Mouse (Mus musculus): ENCODE measurements around the gene Pmvk. TPM values are rescaled to one million over a fixed set of nuclear protein-coding genes. Genes with fewer than 3 reads are reported as not detected.

Gene Pmvk
- 127 and 130 TPM in 2 replicates for polyA plus RNA-seq (2015; fragmentation: Nextera tagmentation; extraction: Ambion mirVana)

DNA sequence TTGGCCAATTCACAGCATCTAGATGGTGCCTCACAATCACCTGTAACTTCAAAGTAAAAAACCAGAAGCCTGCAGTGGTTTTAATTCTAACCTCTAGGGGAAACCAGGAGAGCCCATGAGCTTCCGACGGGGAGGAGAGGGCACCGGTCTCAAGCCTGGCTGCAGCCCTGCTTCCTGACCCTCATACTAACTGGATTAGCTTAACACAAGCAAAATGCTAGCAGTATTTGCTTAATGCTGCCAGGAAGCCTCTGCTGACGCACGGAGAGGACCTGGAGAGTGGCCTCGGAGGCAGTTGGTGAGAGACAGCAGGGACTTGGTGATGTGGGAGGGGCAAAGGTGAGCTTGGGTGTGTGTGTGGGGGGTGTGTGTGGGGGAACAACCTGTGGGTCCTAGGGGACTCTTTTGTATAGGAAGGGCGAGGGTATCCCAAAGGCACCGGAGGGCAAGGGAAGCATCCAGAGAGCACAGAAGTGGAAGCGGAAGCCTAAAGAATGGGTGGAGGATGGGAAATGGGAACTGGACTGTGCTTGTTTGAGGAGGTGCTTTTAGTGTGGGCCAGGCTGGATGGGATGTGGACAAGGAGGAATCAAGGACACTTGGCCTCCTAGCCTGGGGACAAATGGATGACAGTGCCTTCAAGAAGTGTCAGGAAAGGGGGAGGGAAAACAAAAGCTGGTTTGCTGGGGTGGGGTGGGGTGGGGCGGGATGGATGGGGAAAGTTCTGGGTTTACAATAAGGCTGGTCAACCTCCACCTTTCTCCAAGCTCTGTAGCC lies at the start of gene Pmvk:
Gene Pmvk, plus strand, starts transcription at position 141 of the 777 bp plus-strand sequence.
- Histone ChIP-seq H3K27me3 (no peaks in the 10 kb centered on the region), H3K4me1 (replicated peaks) (peaks cover 13% of the 10 kb centered on the region), H3K4me2 (no peak within 1 kb of the TSS), H3K27ac (replicated peaks) (no peak within 1 kb of the TSS), H3K4me3 (no peak within 1 kb of the TSS), H3K36me3 (no peaks in the 10 kb centered on the region), H3K9ac (no peak within 1 kb of the TSS), H3K9me3 (no peaks in the 10 kb centered on the region)
- ATAC-seq (ENCODE audit: low FRiP score, low read depth), result no peak
- WGBS, result 70% methylated on average over 9 of the region's 10 CpGs

DNA sequence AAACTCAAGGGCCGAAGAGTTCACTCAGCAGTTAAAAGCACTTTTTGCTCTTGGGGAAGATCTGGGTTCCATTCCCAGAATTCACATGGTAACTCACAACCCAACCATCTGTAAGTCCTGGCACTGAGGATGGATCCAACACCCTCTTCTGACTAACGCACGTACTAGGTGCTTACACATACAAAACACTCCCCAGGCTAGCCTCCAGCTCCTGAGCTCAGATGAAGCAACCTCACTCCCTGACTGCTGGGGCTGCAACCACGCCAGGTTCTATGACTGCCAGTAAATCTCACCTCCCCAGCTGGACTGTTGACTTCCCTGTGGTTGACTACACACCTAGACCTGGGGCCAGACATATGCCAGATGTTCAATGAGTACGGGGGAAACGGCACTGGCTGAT lies 47.5 kb upstream of the Pmvk start:
- Histone ChIP-seq H3K4me3 (no peak overlapping the region), H3K27ac (replicated peaks) (no peak overlapping the region), H3K9ac (no peak overlapping the region), H3K36me3 (peaks cover 21% of the 10 kb centered on the region), H3K4me2 (no peak overlapping the region), H3K27me3 (no peaks in the 10 kb centered on the region), H3K4me1 (replicated peaks) (peaks cover 14% of the 10 kb centered on the region), H3K9me3 (no peaks in the 10 kb centered on the region)
- WGBS, result 92% methylated on average over 6 of the region's 6 CpGs
- ATAC-seq (ENCODE audit: low FRiP score, low read depth), result no peak

DNA sequence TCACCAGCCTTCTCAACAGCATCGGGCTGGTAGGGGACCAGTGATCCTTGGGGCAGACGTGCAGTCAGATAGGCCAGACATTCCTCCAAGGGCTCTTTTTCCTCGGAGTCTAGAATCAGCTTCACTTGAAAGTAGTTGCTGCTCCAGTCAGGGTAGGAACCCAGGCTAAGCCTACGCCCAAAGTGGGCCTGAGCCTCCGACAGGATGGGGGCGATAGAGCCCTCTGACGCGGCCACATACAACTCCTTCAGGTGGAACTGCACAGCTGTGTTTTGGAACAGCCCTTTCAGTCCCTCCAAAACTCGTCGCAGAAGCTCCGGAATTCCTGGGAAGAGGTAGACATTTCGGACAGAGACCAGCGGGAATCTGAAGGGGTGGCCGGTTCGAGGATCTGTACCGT lies 45.9 kb upstream of the Pmvk start:
- peaks cover 9% of the 10 kb centered on the region for H3K36me3 ChIP-seq
- H3K4me2 ChIP-seq, result no peak overlapping the region
- no peak overlapping the region for H3K27ac ChIP-seq (replicated peaks)
- no peaks in the 10 kb centered on the region for H3K27me3 ChIP-seq
- no peak for ATAC-seq (ENCODE audit: low FRiP score, low read depth)
- WGBS, result 69% methylated on average over 16 of the region's 16 CpGs
- H3K4me3 ChIP-seq, result no peak overlapping the region
- no peak overlapping the region for H3K9ac ChIP-seq
- no peaks in the 10 kb centered on the region for H3K9me3 ChIP-seq
- peaks cover 21% of the 10 kb centered on the region for H3K4me1 ChIP-seq (replicated peaks)

DNA sequence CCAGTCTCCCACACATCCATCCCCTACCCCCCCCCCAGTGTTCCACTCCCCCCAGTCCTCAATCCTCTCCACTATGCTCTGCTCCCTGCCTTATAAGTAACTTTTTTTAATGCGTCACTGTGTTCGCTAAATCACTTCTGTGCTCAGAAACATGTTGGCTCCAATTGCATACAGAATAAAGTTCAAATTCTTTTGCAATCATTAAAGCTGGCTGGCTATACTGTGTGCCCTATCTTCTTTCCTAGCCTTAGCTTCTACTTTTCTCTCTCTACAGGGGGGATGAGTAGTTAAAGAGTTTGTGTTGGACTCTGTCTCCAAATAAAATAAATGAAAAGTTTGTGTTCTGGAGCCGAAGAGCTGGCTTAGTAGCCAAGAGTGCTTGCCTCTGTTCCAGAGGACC lies 44.6 kb upstream of the Pmvk start:
- H3K27me3 ChIP-seq, result no peaks in the 10 kb centered on the region
- no peak overlapping the region for H3K27ac ChIP-seq (replicated peaks)
- no peaks in the 10 kb centered on the region for H3K9me3 ChIP-seq
- no peak overlapping the region for H3K4me2 ChIP-seq
- 93% methylated on average over 3 of the region's 3 CpGs for WGBS
- no peak overlapping the region for H3K4me3 ChIP-seq
- H3K9ac ChIP-seq, result no peak overlapping the region
- ATAC-seq (ENCODE audit: low FRiP score, low read depth), result no peak
- peaks cover 5% of the 10 kb centered on the region for H3K36me3 ChIP-seq
- peaks cover 21% of the 10 kb centered on the region for H3K4me1 ChIP-seq (replicated peaks)

DNA sequence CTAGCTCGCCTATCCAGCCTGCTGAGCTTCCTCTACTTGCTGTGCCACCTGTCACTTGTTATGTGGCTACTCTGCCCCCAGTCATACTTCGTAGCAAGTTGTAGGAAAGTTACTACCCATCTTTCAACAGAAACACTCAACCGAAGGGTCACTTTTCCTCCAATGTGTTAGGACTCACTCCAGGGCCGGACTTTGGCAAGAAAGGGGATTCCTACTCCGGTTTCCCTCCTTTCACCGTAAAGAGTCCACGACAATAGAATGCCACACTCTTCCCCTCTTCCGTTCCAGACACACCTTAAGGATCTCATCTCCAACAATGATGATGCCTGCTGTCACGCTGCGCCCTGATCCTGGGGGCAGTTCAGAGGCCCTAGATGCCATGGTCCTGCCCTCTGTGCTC lies 43.5 kb upstream of the Pmvk start:
- Histone ChIP-seq H3K27me3 (no peaks in the 10 kb centered on the region), H3K27ac (replicated peaks) (peak overlapping the region; percentile 76), H3K4me1 (replicated peaks) (peaks cover 21% of the 10 kb centered on the region), H3K4me2 (peak overlapping the region; percentile 81), H3K9ac (peak overlapping the region; percentile 50), H3K9me3 (no peaks in the 10 kb centered on the region), H3K4me3 (peak overlapping the region; percentile 45), H3K36me3 (peaks cover 11% of the 10 kb centered on the region)
- no peak for ATAC-seq (ENCODE audit: low FRiP score, low read depth)
- 82% methylated on average over 10 of the region's 10 CpGs for WGBS

DNA sequence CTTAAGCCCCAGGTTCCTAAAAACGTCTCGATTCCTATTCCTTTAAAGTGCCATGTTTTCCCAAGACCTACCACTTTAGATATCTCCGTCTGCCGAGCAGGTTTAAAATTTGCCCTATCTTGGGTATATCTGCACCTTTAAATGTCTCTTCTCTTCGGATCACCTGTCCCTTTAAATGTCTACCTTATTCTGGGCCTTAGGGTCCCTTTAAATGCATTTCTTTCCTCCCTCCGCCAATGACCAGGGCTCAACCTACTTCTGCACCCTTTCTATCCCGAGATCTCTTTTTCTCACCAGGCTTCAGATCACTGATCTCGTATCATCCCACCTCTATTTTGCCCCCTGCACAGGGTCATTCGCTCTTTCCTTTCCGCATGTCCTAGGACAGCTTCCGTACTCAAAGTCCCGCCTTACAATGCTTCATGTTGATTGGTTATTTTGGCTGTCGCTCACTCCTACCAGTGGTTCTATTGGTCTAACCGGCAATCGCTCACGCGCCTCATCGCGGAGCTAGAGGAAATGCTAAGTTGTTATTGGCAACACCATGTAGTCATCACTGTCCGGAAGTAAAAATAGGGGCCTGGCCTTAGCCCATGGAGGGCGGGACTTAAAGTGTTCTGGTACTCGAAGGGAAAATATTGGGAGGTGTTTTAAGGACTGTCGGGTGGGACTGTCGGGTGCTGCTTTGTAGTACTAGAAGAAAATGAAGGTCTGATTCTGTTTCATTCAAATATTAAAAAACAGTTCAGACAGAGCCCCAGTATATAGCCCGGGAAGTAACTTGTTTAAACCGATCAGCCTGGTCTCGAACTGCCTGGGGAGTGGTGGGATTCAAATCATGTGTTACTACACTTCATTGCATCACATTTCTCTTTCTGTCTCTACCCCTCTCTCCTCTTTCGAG lies 42.6 kb upstream of the Pmvk start, which contains the start of gene Flad1:
Gene Flad1, minus strand, starts transcription at position 381 of the 904 bp plus-strand sequence.
- peaks cover 11% of the 10 kb centered on the region for H3K36me3 ChIP-seq
- peak within 1 kb of the TSS; percentile 76 for H3K27ac ChIP-seq (replicated peaks)
- 6% methylated on average over 28 of the region's 28 CpGs for WGBS
- H3K4me3 ChIP-seq, result peak within 1 kb of the TSS; percentile 45
- ATAC-seq (ENCODE audit: low FRiP score, low read depth), result peak; percentile 99
- H3K4me2 ChIP-seq, result peak within 1 kb of the TSS; percentile 81
- H3K4me1 ChIP-seq (replicated peaks), result peaks cover 25% of the 10 kb centered on the region
- H3K27me3 ChIP-seq, result no peaks in the 10 kb centered on the region
- H3K9me3 ChIP-seq, result no peaks in the 10 kb centered on the region
- H3K9ac ChIP-seq, result peak within 1 kb of the TSS; percentile 50

DNA sequence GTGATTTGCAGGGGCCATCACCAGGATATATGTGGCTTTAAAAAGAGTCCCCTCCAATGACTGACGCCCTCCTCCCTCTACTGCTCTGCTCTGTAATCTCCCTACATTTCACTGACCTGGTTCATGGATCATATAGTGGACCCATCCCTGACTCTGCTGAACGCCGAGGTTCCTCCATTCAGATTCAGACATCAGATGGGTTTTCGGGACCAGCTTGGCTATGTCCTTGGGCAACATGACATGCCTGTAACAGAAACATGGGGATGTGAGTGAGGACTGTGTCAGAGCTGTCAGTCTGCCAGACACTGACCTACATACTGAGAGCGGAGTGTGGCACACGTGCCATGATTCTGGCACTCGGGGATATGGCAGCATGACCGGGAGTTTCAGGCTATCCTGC lies 38.2 kb upstream of the Pmvk start:
- Histone ChIP-seq H3K36me3 (peaks cover 11% of the 10 kb centered on the region), H3K4me1 (replicated peaks) (peaks cover 36% of the 10 kb centered on the region), H3K4me3 (no peak overlapping the region), H3K27me3 (no peaks in the 10 kb centered on the region), H3K27ac (replicated peaks) (no peak overlapping the region), H3K4me2 (no peak overlapping the region), H3K9ac (no peak overlapping the region), H3K9me3 (no peaks in the 10 kb centered on the region)
- WGBS, result 95% methylated on average over 8 of the region's 8 CpGs
- no peak for ATAC-seq (ENCODE audit: low FRiP score, low read depth)

DNA sequence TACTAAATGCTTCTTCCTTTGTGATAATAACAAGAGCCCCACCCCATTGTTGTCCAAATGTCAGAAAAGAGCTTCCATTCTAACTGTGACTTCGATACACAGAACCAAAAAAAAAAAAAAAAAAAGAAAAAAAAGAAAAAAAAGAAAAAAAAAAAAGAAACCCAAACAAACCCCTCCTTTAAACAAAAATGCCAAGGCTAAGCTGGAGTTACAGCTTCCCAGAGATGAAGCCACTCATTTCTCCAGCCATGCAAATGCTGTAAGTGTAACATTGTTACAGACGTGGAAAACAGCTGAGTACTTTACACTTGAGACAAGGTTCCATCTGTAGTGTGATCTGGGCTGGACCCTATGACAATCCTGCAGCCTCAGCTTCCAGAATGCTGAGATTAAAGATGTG lies 37.2 kb upstream of the Pmvk start:
- WGBS, result 33% methylated on average over 2 of the region's 2 CpGs
- peaks cover 43% of the 10 kb centered on the region for H3K4me1 ChIP-seq (replicated peaks)
- no peaks in the 10 kb centered on the region for H3K27me3 ChIP-seq
- peak overlapping the region; percentile 64 for H3K4me3 ChIP-seq
- peak overlapping the region; percentile 96 for H3K4me2 ChIP-seq
- peak overlapping the region; percentile 2; the same call in 1 of the 2 replicates for H3K9ac ChIP-seq
- no peak for ATAC-seq (ENCODE audit: low FRiP score, low read depth)
- no peaks in the 10 kb centered on the region for H3K9me3 ChIP-seq
- peaks cover 11% of the 10 kb centered on the region for H3K36me3 ChIP-seq
- H3K27ac ChIP-seq (replicated peaks), result peak overlapping the region; percentile 62

DNA sequence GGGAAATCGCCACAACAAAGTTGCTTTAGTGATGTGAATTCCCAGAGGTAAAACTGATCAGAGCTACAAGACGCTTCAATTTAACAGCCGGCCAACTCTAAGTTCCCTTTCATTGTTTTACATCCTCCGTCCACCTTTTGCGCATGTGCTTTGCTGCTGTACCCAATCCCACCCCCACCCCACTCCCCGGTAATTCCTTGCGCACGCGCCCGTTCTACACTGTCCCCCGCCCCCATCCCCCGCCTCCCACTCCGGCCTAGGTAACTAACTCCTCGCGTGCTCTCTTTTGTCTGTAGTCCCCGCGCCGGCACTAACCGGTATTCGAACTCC lies 36.5 kb upstream of the Pmvk start:
- Histone ChIP-seq H3K4me1 (replicated peaks) (peaks cover 40% of the 10 kb centered on the region), H3K4me2 (peak overlapping the region; percentile 96), H3K9ac (peak overlapping the region; percentile 2; the same call in 1 of the 2 replicates), H3K36me3 (peaks cover 11% of the 10 kb centered on the region), H3K27ac (replicated peaks) (peak overlapping the region; percentile 62), H3K27me3 (no peaks in the 10 kb centered on the region), H3K9me3 (no peaks in the 10 kb centered on the region), H3K4me3 (peak overlapping the region; percentile 64)
- WGBS, result 0% methylated on average over 20 of the region's 20 CpGs
- peak; percentile 63 for ATAC-seq (ENCODE audit: low FRiP score, low read depth)

GRCm38 (mm10) chr3:89418170-89418860 lies 36.0 kb upstream of the Pmvk start, which contains the start of the genes Cks1b and Shc1:
TSS of gene Cks1b (minus strand) at chr3:89418383.
TSS of gene Shc1 (plus strand) at chr3:89418443.
- peak within 1 kb of the TSS; percentile 56 for H3K9ac ChIP-seq
- ATAC-seq (ENCODE audit: low FRiP score, low read depth), result peak; percentile 97
- H3K36me3 ChIP-seq, result peaks cover 11% of the 10 kb centered on the region
- H3K4me3 ChIP-seq, result peak within 1 kb of the TSS; percentile 64
- peak within 1 kb of the TSS; percentile 96 for H3K4me2 ChIP-seq
- no peaks in the 10 kb centered on the region for H3K9me3 ChIP-seq
- no peaks in the 10 kb centered on the region for H3K27me3 ChIP-seq
- H3K4me1 ChIP-seq (replicated peaks), result peaks cover 40% of the 10 kb centered on the region
- peak within 1 kb of the TSS; percentile 89 for H3K27ac ChIP-seq (replicated peaks)
- WGBS, result under 1% methylated on average over 39 of the region's 39 CpGs

- peak overlapping the region; percentile 89 for H3K27ac ChIP-seq (replicated peaks)
- H3K4me1 ChIP-seq (replicated peaks), result peaks cover 40% of the 10 kb centered on the region
- peak overlapping the region; percentile 64 for H3K4me3 ChIP-seq
- no peaks in the 10 kb centered on the region for H3K9me3 ChIP-seq
- peak; percentile 9; the same call in 1 of the 2 replicates for ATAC-seq (ENCODE audit: low FRiP score, low read depth)
- H3K4me2 ChIP-seq, result peak overlapping the region; percentile 96
- peak overlapping the region; percentile 56 for H3K9ac ChIP-seq
- WGBS, result 0% methylated on average over 16 of the region's 16 CpGs
- H3K36me3 ChIP-seq, result peaks cover 11% of the 10 kb centered on the region
- no peaks in the 10 kb centered on the region for H3K27me3 ChIP-seq
Observed at GRCm38 (mm10) chr3:89418861-89419250, 35.5 kb upstream of the Pmvk start.
